In the genomic region with DNA sequence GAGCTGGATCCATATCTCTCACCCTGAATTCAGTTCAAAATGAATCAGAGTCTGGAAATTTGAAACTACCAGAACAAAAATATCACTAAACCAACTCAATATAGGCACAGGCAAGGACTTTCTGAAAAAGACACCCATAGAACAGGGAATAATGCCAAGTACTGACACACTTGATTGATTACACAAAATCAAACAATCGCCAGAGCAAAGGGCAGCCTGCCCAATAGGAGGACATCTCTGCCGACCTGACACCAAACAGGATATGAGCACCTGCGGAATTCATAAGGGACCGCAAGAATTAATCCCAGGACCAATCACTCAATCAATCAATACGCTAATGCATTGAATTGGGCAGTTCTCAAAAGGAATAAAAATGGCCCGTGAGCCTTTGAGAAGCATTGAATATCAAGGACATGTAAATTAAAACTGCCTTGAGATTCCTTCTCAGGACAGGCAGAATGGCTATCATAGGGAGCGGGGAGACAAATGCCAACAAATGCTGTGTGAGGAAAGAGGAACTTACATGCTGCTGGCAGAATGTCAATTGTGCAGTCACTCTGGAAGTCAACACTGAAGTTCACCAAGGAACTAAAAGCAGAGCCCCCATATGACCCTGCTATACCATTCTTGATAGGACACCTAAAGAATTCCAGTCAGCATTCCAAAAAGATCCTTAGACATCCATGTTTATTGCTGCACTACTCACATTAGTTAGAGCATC, we compare ENCODE assay signal across 15 mouse cellular contexts.
"Had no signal": no experiment of that assay in that cellular context is flagged by ENCODE, and none has a peak within 500 bp of the region (broad histone marks: within the 10 kb centered on the region; RNA-seq: fewer than 3 reads in every experiment).

No protein-coding gene starts in this region.

- H3K36me3 ChIP-seq: kidney, embryonic 15.5 days; limb, embryonic 12.5 days; limb, embryonic 15.5 days; liver, embryonic 13.5 days had no signal

- H3K27ac ChIP-seq: kidney, embryonic 15.5 days; limb, embryonic 12.5 days; limb, embryonic 15.5 days; liver, embryonic 13.5 days; stomach, postnatal 0 days had no signal

- H3K4me2 ChIP-seq: kidney, embryonic 15.5 days; limb, embryonic 12.5 days; limb, embryonic 15.5 days; liver, embryonic 13.5 days; midbrain, embryonic 11.5 days had no signal

- H3K9ac ChIP-seq: kidney, embryonic 15.5 days; limb, embryonic 12.5 days; limb, embryonic 15.5 days; liver, embryonic 13.5 days had no signal

- H3K4me3 ChIP-seq: kidney, embryonic 15.5 days; limb, embryonic 12.5 days; limb, embryonic 15.5 days; liver, embryonic 13.5 days had no signal

- H3K4me1 ChIP-seq: kidney, embryonic 15.5 days; limb, embryonic 12.5 days; limb, embryonic 15.5 days; liver, embryonic 13.5 days had no signal

- H3K9me3 ChIP-seq: kidney, embryonic 15.5 days; limb, embryonic 15.5 days; liver, embryonic 13.5 days had no signal

- H3K27me3 ChIP-seq: limb, embryonic 12.5 days; limb, embryonic 15.5 days; liver, embryonic 13.5 days had no signal

- DNase-seq: kidney, postnatal 14 days; kidney, postnatal 4 days; left cerebral cortex, postnatal 4 days; liver, embryonic 13.5 days; lung, adult 2 months; midbrain, embryonic 14.5 days; thymus, adult 2 months; thymus, postnatal 14 days; thymus, postnatal 4 days had no signal

- ATAC-seq: lung, postnatal 0 days had no signal
